Mouse (Mus musculus) heart, adult 2 months (tissue): ENCODE measurements at regions not wholly inside any gene's neighbourhood (a gene's known extent, or its start where the extent isn't known, plus 50 kb on each side); places are given as distances from the start of the nearest gene placed in this dataset.

Experiments used
- CTCF ChIP-seq: fragments of 200-600 bp; IDR thresholded peaks from 2 replicates; pipeline ENCODE4 v1.8.1; 2022; ENCODE audit warnings: antibody characterized with exemption, mild to moderate bottlenecking, moderate library complexity
- POLR2A ChIP-seq: fragments of 200-500 bp; IDR thresholded peaks from 2 replicates; pipeline ENCODE4 v1.6.1; 2011; ENCODE audit warnings: mild to moderate bottlenecking, low read depth, low read length, control low read depth; ENCODE audit not compliant: insufficient read depth

GRCm38 (mm10) chr4:31627053-31627452 lies 336.8 kb upstream of the Map3k7 start:
- TF ChIP-seq POLR2A = no peak
- TF ChIP-seq CTCF = no peak
